Mouse (Mus musculus) intestine, postnatal 0 days (tissue): ENCODE measurements around the gene Nrsn2. TPM values are rescaled to one million over a fixed set of nuclear protein-coding genes. Genes with fewer than 3 reads are reported as not detected.

ENCODE experiments used
- ATAC-seq: fragments of 200-750 bp; cut with Nextera tagmentation; 2 replicates; pipeline ENCODE4 v1.8.0; 2017; ENCODE audit warnings: mild to moderate bottlenecking, moderate TSS enrichment, moderate library complexity
- H3K27ac ChIP-seq: fragments of 300-500 bp; sonication (generic); 2 replicates; pipeline ENCODE4 v1.5.1; 2014; ENCODE audit warnings: mild to moderate bottlenecking, low read depth, low read length, moderate library complexity
- H3K27me3 ChIP-seq: fragments of 300-500 bp; sonication (generic); replicated peaks from 2 replicates; pipeline ENCODE4 v1.6.1; 2014; ENCODE audit warnings: low read length, mixed read lengths; ENCODE audit not compliant: control insufficient read depth, insufficient read depth
- H3K36me3 ChIP-seq: fragments of 300-500 bp; sonication (generic); 2 replicates; pipeline ENCODE4 v1.6.1; 2014; ENCODE audit warnings: mild to moderate bottlenecking, moderate library complexity; ENCODE audit not compliant: control insufficient read depth, insufficient read depth
- H3K4me1 ChIP-seq: fragments of 300-500 bp; sonication (generic); replicated peaks from 2 replicates; pipeline ENCODE4 v1.6.1; 2014; ENCODE audit warnings: antibody characterized with exemption, low read length, mixed read lengths; ENCODE audit not compliant: control insufficient read depth, insufficient read depth
- H3K4me2 ChIP-seq: fragments of 300-500 bp; sonication (generic); replicated peaks from 2 replicates; pipeline ENCODE4 v1.6.1; 2014; ENCODE audit warnings: low read depth, mild to moderate bottlenecking, moderate library complexity
- H3K4me3 ChIP-seq: fragments of 300-500 bp; sonication (generic); 2 replicates; pipeline ENCODE4 v1.5.1; 2014; ENCODE audit warnings: low read depth, low read length
- H3K9ac ChIP-seq: fragments of 300-500 bp; sonication (generic); 2 replicates; pipeline ENCODE4 v1.6.1; 2014; ENCODE audit warnings: mild to moderate bottlenecking, low read depth, low read length
- H3K9me3 ChIP-seq: fragments of 300-500 bp; sonication (generic); 2 replicates; pipeline ENCODE4 v1.6.1; 2016; ENCODE audit warnings: mixed run types; ENCODE audit not compliant: control insufficient read depth
- CTCF ChIP-seq: sonication (generic); IDR thresholded peaks from 2 replicates; pipeline ENCODE4 v1.5.1; 2016; ENCODE audit warnings: low read depth, mild to moderate bottlenecking, control low read depth, antibody characterized with exemption, moderate library complexity
- WGBS: fragments of 180-500 bp; shearing (Covaris S2); extraction: QIAGEN DNeasy Blood & Tissue Kit; methylation state at CpG from one replicate; pipeline ENCODE4 v1.1.7; 2014; 5-methylcytosine and 5-hydroxymethylcytosine counted together
- polyA plus RNA-seq: library from polyadenylated mRNA; unstranded; fragments of >200 nt; fragmentation: Nextera tagmentation; extraction: Ambion mirVana; gene quantifications from 2 replicates; pipeline ENCODE4 v1.2.1, GENCODE M21; 2015

Gene Nrsn2
- polyA plus RNA-seq, 1 experiment from 2014 or later, result 4.1 TPM

GRCm38 (mm10) chr2:152346776-152347465, 29.5 kb downstream of the Nrsn2 start:
- TF ChIP-seq CTCF, result no peak
- 48% methylated on average over 9 of the region's 9 CpGs for WGBS
- no peak for ATAC-seq

GRCm38 (mm10) chr2:152345393-152345792, 31.0 kb downstream of the Nrsn2 start:
- no peak for TF ChIP-seq CTCF
- H3K4me2 ChIP-seq, result no peak overlapping the region
- no peaks in the 10 kb centered on the region for H3K36me3 ChIP-seq
- H3K9ac ChIP-seq, result no peak overlapping the region
- ATAC-seq, result no peak
- no peak overlapping the region for H3K4me3 ChIP-seq
- no peaks in the 10 kb centered on the region for H3K9me3 ChIP-seq
- 67% methylated on average over 6 of the region's 6 CpGs for WGBS
- no peak overlapping the region for H3K27ac ChIP-seq
- H3K4me1 ChIP-seq, result no peaks in the 10 kb centered on the region
- H3K27me3 ChIP-seq, result no peaks in the 10 kb centered on the region

More at GRCm38 (mm10) chr2:152346776-152347465, 29.5 kb downstream of the Nrsn2 start:
- no peak overlapping the region for H3K4me3 ChIP-seq
- no peak overlapping the region for H3K9ac ChIP-seq
- H3K4me1 ChIP-seq, result no peaks in the 10 kb centered on the region
- no peaks in the 10 kb centered on the region for H3K9me3 ChIP-seq
- H3K27ac ChIP-seq, result no peak overlapping the region
- H3K27me3 ChIP-seq, result no peaks in the 10 kb centered on the region
- no peak overlapping the region for H3K4me2 ChIP-seq
- H3K36me3 ChIP-seq, result no peaks in the 10 kb centered on the region

- H3K4me3 ChIP-seq, result no peak overlapping the region
- 70% methylated on average over 5 of the region's 5 CpGs for WGBS
- no peak overlapping the region for H3K27ac ChIP-seq
- no peaks in the 10 kb centered on the region for H3K27me3 ChIP-seq
- no peaks in the 10 kb centered on the region for H3K9me3 ChIP-seq
- no peaks in the 10 kb centered on the region for H3K4me1 ChIP-seq
- no peak for TF ChIP-seq CTCF
- H3K4me2 ChIP-seq, result no peak overlapping the region
- no peak for ATAC-seq
- H3K9ac ChIP-seq, result no peak overlapping the region
- no peaks in the 10 kb centered on the region for H3K36me3 ChIP-seq
Measured at GRCm38 (mm10) chr2:152344909-152345308, 31.5 kb downstream of the Nrsn2 start.

DNA sequence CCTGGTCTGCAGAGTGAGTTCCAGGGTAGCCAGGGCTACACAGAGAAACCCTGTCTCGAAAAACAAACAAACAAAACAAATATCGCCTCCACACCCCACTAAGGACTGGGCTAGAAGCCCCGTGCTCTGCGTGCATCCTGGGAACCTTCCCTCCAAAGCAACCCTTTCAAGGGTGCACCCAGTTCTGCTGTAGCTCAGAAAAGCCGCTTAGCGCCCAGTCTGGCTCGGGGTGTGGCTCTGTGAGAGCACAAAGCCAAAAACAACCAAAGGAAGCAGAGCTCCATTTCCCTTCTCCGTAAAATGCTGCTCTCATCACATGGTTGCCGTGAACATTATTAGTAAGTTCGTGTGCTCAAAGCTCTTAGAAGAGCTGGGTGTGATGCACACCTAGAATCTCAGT, 32.1 kb downstream of the Nrsn2 start:
- Histone ChIP-seq H3K27ac (no peak overlapping the region), H3K27me3 (no peaks in the 10 kb centered on the region), H3K9ac (0 out of 2 replicates have a peak overlapping the region, but pooled peaks have one; percentile 45), H3K4me1 (no peaks in the 10 kb centered on the region), H3K4me3 (peak overlapping the region; percentile 52), H3K4me2 (peak overlapping the region; percentile 92), H3K9me3 (no peaks in the 10 kb centered on the region), H3K36me3 (no peaks in the 10 kb centered on the region)
- WGBS, result 16% methylated on average over 10 of the region's 10 CpGs
- TF ChIP-seq CTCF, result no peak
- ATAC-seq, result no peak

DNA sequence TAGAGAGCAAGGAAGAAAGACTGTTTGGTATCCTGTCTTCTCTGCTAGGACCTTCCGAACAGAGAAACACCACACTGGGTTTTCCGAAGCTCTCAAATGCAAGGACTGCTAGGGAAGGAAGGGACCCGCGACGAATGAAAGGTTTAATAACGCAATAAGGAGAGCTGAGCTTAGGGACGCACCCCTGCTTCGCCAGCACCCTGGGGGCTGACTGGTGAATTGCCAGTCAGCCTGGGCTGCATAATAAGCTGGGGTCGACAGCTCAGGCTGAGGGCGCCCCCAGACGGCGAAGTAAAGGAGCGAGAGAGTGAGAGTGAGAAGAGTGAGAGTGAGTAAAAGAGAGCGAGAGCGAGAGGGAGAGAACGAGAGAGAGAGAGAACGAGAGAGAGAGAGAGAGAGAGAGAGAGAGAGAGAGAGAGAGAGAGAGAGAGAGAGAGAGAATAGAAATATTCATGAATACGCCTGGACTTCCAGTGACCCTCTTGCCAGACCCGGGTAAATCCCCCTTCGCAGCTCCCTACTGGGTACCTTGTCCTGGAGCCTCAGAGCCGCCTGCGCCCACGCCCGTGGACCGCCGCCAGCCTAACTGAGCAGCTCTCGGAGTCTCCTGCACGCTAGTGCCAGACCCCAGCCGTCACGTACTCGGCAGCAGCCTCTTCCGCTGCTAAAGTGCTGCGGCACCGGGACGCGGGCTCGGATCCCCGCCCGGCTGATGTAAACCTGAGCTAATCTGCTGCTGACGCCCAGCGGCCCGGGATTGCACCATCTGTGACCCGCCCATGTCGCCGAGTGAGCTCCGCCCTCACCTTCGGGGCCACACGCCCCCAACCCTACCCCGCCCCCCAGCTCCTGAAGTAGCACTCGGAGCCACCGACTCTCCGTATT, 32.9 kb downstream of the Nrsn2 start, which contains the start of gene Trib3:
Trib3 (minus strand) TSS at position 704 of the 885 bp plus-strand sequence.
- peak; percentile 83 for TF ChIP-seq CTCF
- Histone ChIP-seq H3K36me3 (no peaks in the 10 kb centered on the region), H3K27me3 (no peaks in the 10 kb centered on the region), H3K9me3 (no peaks in the 10 kb centered on the region), H3K9ac (peak within 1 kb of the TSS; percentile 45), H3K27ac (no peak within 1 kb of the TSS), H3K4me2 (peak within 1 kb of the TSS; percentile 92), H3K4me1 (no peaks in the 10 kb centered on the region), H3K4me3 (peak within 1 kb of the TSS; percentile 52)
- peak; percentile 82 for ATAC-seq
- WGBS, result 2% methylated on average over 50 of the region's 52 CpGs

DNA sequence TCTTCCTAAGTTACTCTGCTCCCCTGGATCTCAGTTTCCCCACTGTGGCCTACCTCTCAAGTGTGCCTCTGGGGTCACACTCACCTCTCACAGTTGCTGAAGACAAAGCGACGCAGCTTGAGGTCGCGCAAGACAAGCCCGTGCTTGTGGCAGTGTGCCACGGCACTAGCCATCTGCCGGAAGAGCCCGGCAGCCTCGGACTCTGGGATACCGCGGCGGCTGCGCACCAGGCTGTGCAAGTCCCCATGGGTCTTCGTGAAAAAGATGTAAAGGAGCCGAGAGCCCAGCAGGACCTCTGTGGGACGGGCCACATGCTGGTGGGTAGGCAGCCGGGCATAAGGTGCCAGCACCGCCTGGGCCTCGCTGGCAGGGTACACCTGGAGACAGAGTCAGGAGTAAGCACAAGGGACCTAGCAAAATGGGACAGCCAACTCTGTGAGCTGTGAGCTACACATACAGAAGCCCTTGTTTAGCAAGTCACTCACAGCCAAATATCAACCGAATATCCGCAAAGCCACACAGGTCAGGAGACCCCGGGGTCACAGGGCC, 36.7 kb downstream of the Nrsn2 start:
- Histone ChIP-seq H3K27me3 (no peaks in the 10 kb centered on the region), H3K9ac (no peak overlapping the region), H3K27ac (no peak overlapping the region), H3K4me3 (no peak overlapping the region), H3K9me3 (no peaks in the 10 kb centered on the region), H3K4me1 (0 out of 2 replicates have a peak, but pooled peaks cover 5% of the 10 kb centered on the region), H3K36me3 (no peaks in the 10 kb centered on the region), H3K4me2 (no peak overlapping the region)
- no peak for ATAC-seq
- no peak for TF ChIP-seq CTCF
- 92% methylated on average over 22 of the region's 22 CpGs for WGBS
